8 mouse cellular contexts compared by ENCODE assay signal in genomic region chr12:30372933-30373501, GRCm38 (mm10). TPM values are rescaled to one million over a fixed set of nuclear protein-coding genes. Genes with fewer than 3 reads are reported as not detected.
DNase-seq lines count a peak whose midpoint lies in the region; ATAC-seq lines count a peak whose summit lies in the region.

Gene Sntg2 (minus strand): TSS chr12:30373375.

- DNase-seq in ES-CJ7 (ENCODE audit: low read depth, low spot score), result peak; percentile 74
- peak; percentile 84 to 91 for DNase-seq in cerebellum, postnatal 10 days
- peak; percentile 65 to 74 for DNase-seq in frontal cortex, postnatal 10 days (ENCODE audit: low spot score in 2 of 2)
- peak; percentile 55 to 65 for DNase-seq in layer of hippocampus, adult 18-20 months (ENCODE audit: low spot score in 2 of 2)
- DNase-seq in ovary, adult 18-20 months (ENCODE audit: low spot score), result peak; percentile 86
- peak; percentile 8 for DNase-seq in thymus, postnatal 0 days (ENCODE audit: low spot score)

- peak; percentile 84 to 94 for ATAC-seq in hematopoietic stem cell, adult 5-6 weeks (replicated peaks in 1 of 2; ENCODE audit: insufficient read depth in 1 of 2, low FRiP score in 2 of 2, low TSS enrichment in 1 of 2, low read depth in 1 of 2, poor library complexity in 2 of 2, severe bottlenecking in 2 of 2)
- peak; percentile 82 for ATAC-seq in liver, embryonic 16.5 days (ENCODE audit: low read depth)

- under 1% methylated on average over 37 of the region's 39 CpGs for whole genome bisulfite sequencing in liver, embryonic 16.5 days (ENCODE audit: insufficient replicate concordance)

- H3K27ac ChIP-seq in liver, embryonic 16.5 days (ENCODE audit: low read length), result no peak within 1 kb of the TSS

- H3K4me2 ChIP-seq in liver, embryonic 16.5 days (ENCODE audit: low read depth, low read length), result peak within 1 kb of the TSS; percentile 60

- peak within 1 kb of the TSS; percentile 37 for H3K4me3 ChIP-seq in liver, embryonic 16.5 days (ENCODE audit: low read depth, low read length)

- H3K36me3 ChIP-seq in liver, embryonic 16.5 days (ENCODE audit: control insufficient read depth, insufficient read depth), result no peaks in the 10 kb centered on the region

- H3K4me1 ChIP-seq in liver, embryonic 16.5 days (ENCODE audit: control insufficient read depth, low read depth, low read length), result no peaks in the 10 kb centered on the region

- no peak within 1 kb of the TSS for H3K9ac ChIP-seq in liver, embryonic 16.5 days (ENCODE audit: low read depth, low read length)

- no peaks in the 10 kb centered on the region for H3K27me3 ChIP-seq in liver, embryonic 16.5 days (ENCODE audit: control insufficient read depth, insufficient read depth, low read depth, low read length)

- H3K9me3 ChIP-seq in liver, embryonic 16.5 days (replicated peaks; ENCODE audit: control insufficient read depth, low read length), result no peaks in the 10 kb centered on the region

RNA-seq across cellular contexts. Expression of gene Sntg2, which starts in this region (rescaled TPM):
- 5.0 TPM in 1 of 2 replicates, not detected in the other for total RNA-seq in hematopoietic stem cell, adult 5-6 weeks (2017)
- total RNA-seq in layer of hippocampus, adult 18-20 months (2021), result 1 to 10 TPM; 3.3 to 4.4 TPM
- polyA plus RNA-seq in liver, embryonic 16.5 days (2015; fragmentation: Nextera tagmentation; extraction: Ambion mirVana), result 0.05 and 0.59 TPM in 2 replicates
- polyA plus RNA-seq in thymus, postnatal 0 days (2015; fragmentation: Nextera tagmentation; extraction: Ambion mirVana), result 0.53 TPM in 1 of 2 replicates, not detected in the other

Comparison
In these comparisons a context has a peak if more than half of its experiments do, and no peak if none do; other contexts are left out.
1. Peak in ATAC-seq, H3K4me3 ChIP-seq and H3K4me2 ChIP-seq in liver, embryonic 16.5 days; RNA of the gene not detected or under 1 TPM.
2. Peak in DNase-seq in thymus, postnatal 0 days; RNA of the gene not detected or under 1 TPM.
3. DNase-seq: peak in every context shown above with its lines; median percentile 88 in cerebellum, postnatal 10 days; 86 in ovary, adult 18-20 months; 74 in ES-CJ7; 70 in frontal cortex, postnatal 10 days; 60 in layer of hippocampus, adult 18-20 months; 8 in thymus, postnatal 0 days.